21 mouse cellular contexts compared by ENCODE assay signal in genomic region chr3:122406416-122406815, GRCm38 (mm10).
DNase-seq lines count a peak whose midpoint lies in the region; ATAC-seq and TF ChIP-seq lines count a peak whose summit lies in the region.
"Had no signal": no experiment of that assay in that cellular context is flagged by ENCODE, and none has a peak within 500 bp of the region (broad histone marks: within the 10 kb centered on the region; RNA-seq: fewer than 3 reads in every experiment).

No protein-coding gene starts in this region.

- WGBS in spleen, adult 2 months = 41% methylated on average over 8 of the region's 8 CpGs
- WGBS in forebrain, embryonic 15.5 days = 70% methylated on average over 8 of the region's 8 CpGs
- 67% methylated on average over 8 of the region's 8 CpGs for WGBS in kidney, embryonic 15.5 days

- no peak overlapping the region for H3K4me2 ChIP-seq in forebrain, embryonic 15.5 days (replicated peaks)
- H3K4me2 ChIP-seq in kidney, embryonic 15.5 days = no peak overlapping the region
- H3K4me2 ChIP-seq: embryonic facial prominence, embryonic 15.5 days; midbrain, embryonic 13.5 days; neural tube, embryonic 12.5 days had no signal

- peak; percentile 6 for DNase-seq in left cerebral cortex, postnatal 4 days
- no peak for DNase-seq in left cerebral cortex, postnatal 36 days (ENCODE audit: low spot score in 2 of 2)
- peak; percentile 76 to 77 for DNase-seq in B cell, adult 2 months
- peak; percentile 85 for DNase-seq in R1 (ENCODE audit: low read depth, low spot score)
- peak; percentile 78 for DNase-seq in spleen, adult 2 months (ENCODE audit: low read depth in 1 of 2, low spot score in 2 of 2)
- DNase-seq: adrenal gland, adult 2 months; cerebellum, adult 8-10 months; cerebellum, postnatal 36 days; gastrocnemius, postnatal 10 days; kidney, adult 18-20 months; kidney, postnatal 10 days; lung, postnatal 14 days; retina, postnatal 1 day had no signal

- H3K9ac ChIP-seq in forebrain, embryonic 15.5 days (replicated peaks) = no peak overlapping the region
- no peak overlapping the region for H3K9ac ChIP-seq in kidney, embryonic 15.5 days
- H3K9ac ChIP-seq: embryonic facial prominence, embryonic 15.5 days; midbrain, embryonic 13.5 days; neural tube, embryonic 12.5 days had no signal

- H3K4me1 ChIP-seq in spleen, adult 2 months (ENCODE audit: control insufficient read depth, insufficient read depth, insufficient read length) = peaks cover 68% of the 10 kb centered on the region
- H3K4me1 ChIP-seq in forebrain, embryonic 15.5 days = no peaks in the 10 kb centered on the region
- peaks cover 22% of the 10 kb centered on the region for H3K4me1 ChIP-seq in kidney, embryonic 15.5 days
- H3K4me1 ChIP-seq: midbrain, embryonic 13.5 days; neural tube, embryonic 12.5 days had no signal

- H3K4me3 ChIP-seq in spleen, adult 2 months (ENCODE audit: extremely low read depth, insufficient read depth, insufficient read length) = no peak overlapping the region
- H3K4me3 ChIP-seq in forebrain, embryonic 15.5 days = no peak overlapping the region
- H3K4me3 ChIP-seq in kidney, embryonic 15.5 days (replicated peaks) = no peak overlapping the region
- H3K4me3 ChIP-seq: embryonic facial prominence, embryonic 15.5 days; heart, embryonic 10.5 days; midbrain, embryonic 13.5 days; neural tube, embryonic 12.5 days had no signal

- no peak for TF ChIP-seq CTCF in spleen, adult 2 months (IDR thresholded peaks at IDR 0.05; ENCODE audit: extremely low read depth, insufficient read depth, insufficient read length, insufficient replicate concordance)

- H3K36me3 ChIP-seq in spleen, adult 2 months (ENCODE audit: control insufficient read depth, insufficient read depth, low read length) = no peaks in the 10 kb centered on the region
- H3K36me3 ChIP-seq in forebrain, embryonic 15.5 days = no peaks in the 10 kb centered on the region
- no peaks in the 10 kb centered on the region for H3K36me3 ChIP-seq in kidney, embryonic 15.5 days
- H3K36me3 ChIP-seq: embryonic facial prominence, embryonic 15.5 days; heart, embryonic 10.5 days; midbrain, embryonic 13.5 days; neural tube, embryonic 12.5 days had no signal

- no peaks in the 10 kb centered on the region for H3K27me3 ChIP-seq in spleen, adult 2 months (ENCODE audit: control insufficient read depth, insufficient read depth, low read length)
- no peaks in the 10 kb centered on the region for H3K27me3 ChIP-seq in forebrain, embryonic 15.5 days
- no peaks in the 10 kb centered on the region for H3K27me3 ChIP-seq in kidney, embryonic 15.5 days
- H3K27me3 ChIP-seq: embryonic facial prominence, embryonic 15.5 days; midbrain, embryonic 13.5 days; neural tube, embryonic 12.5 days had no signal

- H3K9me3 ChIP-seq in forebrain, embryonic 15.5 days = no peaks in the 10 kb centered on the region
- H3K9me3 ChIP-seq in kidney, embryonic 15.5 days (replicated peaks) = no peaks in the 10 kb centered on the region
- H3K9me3 ChIP-seq: embryonic facial prominence, embryonic 15.5 days; heart, embryonic 10.5 days; midbrain, embryonic 13.5 days; neural tube, embryonic 12.5 days had no signal

- no peak for TF ChIP-seq POLR2A in spleen, adult 2 months (IDR thresholded peaks at IDR 0.05; ENCODE audit: low read depth, low read length)

- no peak for ATAC-seq in forebrain, embryonic 15.5 days (replicated peaks)
- ATAC-seq in kidney, embryonic 15.5 days (replicated peaks; ENCODE audit: low FRiP score) = no peak
- ATAC-seq: forebrain, embryonic 14.5 days; hindbrain, embryonic 16.5 days; midbrain, embryonic 13.5 days had no signal

- intact Hi-C loops in left cerebral cortex, postnatal 4 days (cut with DNase I) = no loop called here
- intact Hi-C loops in left cerebral cortex, postnatal 36 days (cut with DNase I) = no loop called here

- H3K27ac ChIP-seq in spleen, adult 2 months (ENCODE audit: insufficient read depth, low read length) = peak overlapping the region; percentile 95
- no peak overlapping the region for H3K27ac ChIP-seq in forebrain, embryonic 15.5 days (replicated peaks)
- H3K27ac ChIP-seq in kidney, embryonic 15.5 days = no peak overlapping the region
- H3K27ac ChIP-seq: embryonic facial prominence, embryonic 15.5 days; heart, embryonic 10.5 days; midbrain, embryonic 13.5 days; neural tube, embryonic 12.5 days had no signal

Comparison
In these comparisons a context has a peak if more than half of its experiments do, and no peak if none do; other contexts are left out.
1. DNase-seq: peak in left cerebral cortex, postnatal 4 days (single experiment), B cell, adult 2 months (2 of 2), R1 (single experiment) and spleen, adult 2 months (2 of 2); none in left cerebral cortex, postnatal 36 days (0 of 2).